ENCODE assay signal across 8 mouse cellular contexts in genomic region chr16:63864463-63864976, GRCm38 (mm10). TPM values are rescaled to one million over a fixed set of nuclear protein-coding genes. Genes with fewer than 3 reads are reported as not detected.
DNase-seq lines count a peak whose midpoint lies in the region; ATAC-seq lines count a peak whose summit lies in the region.

No protein-coding gene starts in this region.

- H3K4me2 ChIP-seq in heart, embryonic 15.5 days: peak overlapping the region; percentile 79
- H3K4me2 ChIP-seq in hindbrain, embryonic 12.5 days (replicated peaks): peak overlapping the region; percentile 77
- H3K4me2 ChIP-seq in midbrain, embryonic 12.5 days (replicated peaks): peak overlapping the region; percentile 93

- no peak for DNase-seq in heart, adult 8-10 months (ENCODE audit: low spot score)
- DNase-seq in embryonic facial prominence, embryonic 10.5 days (ENCODE audit: low spot score): no peak
- no peak for DNase-seq in adrenal gland, postnatal 14 days
- DNase-seq in layer of hippocampus, adult 9-11 months: no peak
- no peak for DNase-seq in layer of hippocampus, adult 18-20 months (ENCODE audit: low spot score in 2 of 2)

- WGBS in heart, embryonic 15.5 days: 26% methylated on average over 7 of the region's 7 CpGs
- 36% methylated on average over 7 of the region's 7 CpGs for WGBS in embryonic facial prominence, embryonic 10.5 days
- WGBS in hindbrain, embryonic 12.5 days: 33% methylated on average over 7 of the region's 7 CpGs
- WGBS in midbrain, embryonic 12.5 days: 28% methylated on average over 7 of the region's 7 CpGs

- peak overlapping the region; percentile 58 for H3K4me3 ChIP-seq in heart, embryonic 15.5 days
- peak overlapping the region; percentile 75 for H3K4me3 ChIP-seq in embryonic facial prominence, embryonic 10.5 days
- H3K4me3 ChIP-seq in hindbrain, embryonic 12.5 days: peak overlapping the region; percentile 69
- H3K4me3 ChIP-seq in midbrain, embryonic 12.5 days: peak overlapping the region; percentile 58

- peak overlapping the region; percentile 51; the same call in 1 of the 2 replicates for H3K9ac ChIP-seq in heart, embryonic 15.5 days
- peak overlapping the region; percentile 69 for H3K9ac ChIP-seq in hindbrain, embryonic 12.5 days
- peak overlapping the region; percentile 52; the same call in 1 of the 2 replicates for H3K9ac ChIP-seq in midbrain, embryonic 12.5 days (replicated peaks)

- H3K36me3 ChIP-seq in heart, embryonic 15.5 days: no peaks in the 10 kb centered on the region
- H3K36me3 ChIP-seq in embryonic facial prominence, embryonic 10.5 days (replicated peaks): no peaks in the 10 kb centered on the region
- no peaks in the 10 kb centered on the region for H3K36me3 ChIP-seq in hindbrain, embryonic 12.5 days
- H3K36me3 ChIP-seq in midbrain, embryonic 12.5 days: no peaks in the 10 kb centered on the region

- no peaks in the 10 kb centered on the region for H3K27me3 ChIP-seq in heart, embryonic 15.5 days
- peaks cover 39% of the 10 kb centered on the region for H3K27me3 ChIP-seq in embryonic facial prominence, embryonic 10.5 days (replicated peaks; ENCODE audit: low read depth, poor library complexity, severe bottlenecking)
- peaks cover 4% of the 10 kb centered on the region; the same call in 1 of the 2 replicates for H3K27me3 ChIP-seq in hindbrain, embryonic 12.5 days
- H3K27me3 ChIP-seq in midbrain, embryonic 12.5 days: peaks cover 36% of the 10 kb centered on the region

- ATAC-seq in heart, embryonic 15.5 days (replicated peaks; ENCODE audit: insufficient number of reproducible peaks, insufficient read depth, low FRiP score, low read depth): no peak
- ATAC-seq in hindbrain, embryonic 12.5 days (ENCODE audit: low FRiP score): no peak
- ATAC-seq in midbrain, embryonic 12.5 days (ENCODE audit: low FRiP score, low read depth): 0 out of 2 replicates have a peak, but pooled peaks have one; percentile 38

- peak overlapping the region; percentile 5; the same call in 1 of the 2 replicates for H3K27ac ChIP-seq in heart, embryonic 15.5 days
- H3K27ac ChIP-seq in embryonic facial prominence, embryonic 10.5 days (replicated peaks): peak overlapping the region; percentile 66
- peak overlapping the region; percentile 81; the same call in 1 of the 2 replicates for H3K27ac ChIP-seq in hindbrain, embryonic 12.5 days
- H3K27ac ChIP-seq in midbrain, embryonic 12.5 days (replicated peaks): no peak overlapping the region

- peaks cover 9% of the 10 kb centered on the region; the same call in 1 of the 2 replicates for H3K4me1 ChIP-seq in heart, embryonic 15.5 days (replicated peaks)
- peaks cover 3% of the 10 kb centered on the region; the same call in 1 of the 2 replicates for H3K4me1 ChIP-seq in embryonic facial prominence, embryonic 10.5 days
- H3K4me1 ChIP-seq in hindbrain, embryonic 12.5 days: peaks cover 2% of the 10 kb centered on the region; the same call in 1 of the 2 replicates
- no peaks in the 10 kb centered on the region for H3K4me1 ChIP-seq in midbrain, embryonic 12.5 days

- no peaks in the 10 kb centered on the region for H3K9me3 ChIP-seq in heart, embryonic 15.5 days (replicated peaks)
- H3K9me3 ChIP-seq in embryonic facial prominence, embryonic 10.5 days: no peaks in the 10 kb centered on the region
- H3K9me3 ChIP-seq in hindbrain, embryonic 12.5 days (replicated peaks): no peaks in the 10 kb centered on the region
- no peaks in the 10 kb centered on the region for H3K9me3 ChIP-seq in midbrain, embryonic 12.5 days

RNA-seq across cellular contexts. Expression of gene Epha3, which starts 0.5 kb away (rescaled TPM):
- 7.8 and 12.4 TPM in 2 replicates for polyA plus RNA-seq in heart, embryonic 15.5 days (2015; fragmentation: Nextera tagmentation; extraction: Ambion mirVana)
- under 1 TPM; 0.20 to 0.73 (median 0.53) TPM for total RNA-seq in heart, adult 8-10 months (2022)
- 20.8 and 27.7 TPM in 2 replicates for polyA plus RNA-seq in embryonic facial prominence, embryonic 10.5 days (2016; fragmentation: Nextera tagmentation; extraction: Ambion mirVana)
- 63.1 and 69.5 TPM in 2 replicates for polyA plus RNA-seq in hindbrain, embryonic 12.5 days (2016; fragmentation: Nextera tagmentation; extraction: Ambion mirVana)
- polyA plus RNA-seq in midbrain, embryonic 12.5 days (2016; fragmentation: Nextera tagmentation; extraction: Ambion mirVana): 36.4 and 36.7 TPM in 2 replicates
- total RNA-seq in adrenal gland, postnatal 14 days (2021): 2.9 TPM in 2 replicates
- total RNA-seq in layer of hippocampus, adult 18-20 months (2021): 10 to 100 TPM; 11.3 to 13.6 TPM
